Mouse (Mus musculus) effector memory CD4-positive, alpha-beta T cell, adult 7 months (primary cell): Measurements from ENCODE around the gene Gm21586. TPM values are rescaled to one million over a fixed set of nuclear protein-coding genes. Genes with fewer than 3 reads are reported as not detected.

Source experiments
- polyA plus RNA-seq: library from polyadenylated mRNA; unstranded; fragments of 100-300 nt; shearing (Covaris generic); gene quantifications from one replicate; pipeline ENCODE4 v1.2.1, GENCODE M21; 2017

The Gm21586 gene
- polyA plus RNA-seq = not detected

DNA sequence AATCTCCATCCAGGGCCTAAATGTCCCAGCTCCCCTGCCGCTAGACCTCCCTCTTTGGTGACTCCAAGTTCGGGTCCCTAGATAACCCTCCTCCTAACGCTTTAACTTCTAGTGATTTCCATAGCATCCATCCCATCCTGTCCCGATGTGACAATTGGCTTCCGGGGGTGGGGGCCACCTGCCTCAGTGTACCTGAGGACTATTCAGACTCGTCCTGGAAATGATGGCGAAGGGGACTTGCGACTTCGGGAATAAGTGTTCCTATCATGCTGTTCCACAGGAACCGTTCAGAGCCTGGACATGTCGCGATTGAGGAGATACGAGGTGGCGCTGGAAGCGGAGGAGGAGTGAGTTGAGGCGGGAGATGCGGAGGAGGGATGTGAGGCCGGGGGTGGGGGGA, at the start of gene Gm21586:
Gm21586 (plus strand) TSS at position 301 of the 400 bp plus-strand sequence.

GRCm38 (mm10) chr4:42466452-42466851, 27.3 kb downstream of the Gm21586 start, which contains the start of gene Gm2163:
Gm2163 (plus strand) TSS chr4:42466752.

Other genes with a start within 250 kb of the Gm21586 start
- gene Gm10600, start 198.7 kb upstream of the Gm21586 start, polyA plus RNA-seq = not detected
- gene Ccl21b, start 183.6 kb upstream of the Gm21586 start, polyA plus RNA-seq = not detected
- gene Gm21953, start 145.1 kb upstream of the Gm21586 start, polyA plus RNA-seq = not detected
- gene Fam205a3, start 121.0 kb upstream of the Gm21586 start, polyA plus RNA-seq = not detected
- not detected for gene Gm2163, start 27.4 kb downstream of the Gm21586 start, polyA plus RNA-seq
- gene Fam205a2, start 88.8 kb downstream of the Gm21586 start, polyA plus RNA-seq = not detected
- gene Gm10591, start 172.8 kb downstream of the Gm21586 start, polyA plus RNA-seq = not detected
- gene Gm2564, start 190.3 kb downstream of the Gm21586 start, polyA plus RNA-seq = not detected
- not detected for gene Ccl27b, start 215.9 kb downstream of the Gm21586 start, polyA plus RNA-seq
- not detected for gene Il11ra2, start 222.5 kb downstream of the Gm21586 start, polyA plus RNA-seq